Mouse (Mus musculus) ovary, adult 18-20 months (tissue): ENCODE results near the gene 2310007B03Rik.

Source experiments
- DNase-seq: peaks from one replicate; pipeline ENCODE4 v3.0.0; 2022; ENCODE audit warnings: low spot score, mixed read lengths

Gene 2310007B03Rik

GRCm38 (mm10) chr1:93159566-93160500, 915 bp downstream of the 2310007B03Rik start:
- no peak for DNase-seq

DNA sequence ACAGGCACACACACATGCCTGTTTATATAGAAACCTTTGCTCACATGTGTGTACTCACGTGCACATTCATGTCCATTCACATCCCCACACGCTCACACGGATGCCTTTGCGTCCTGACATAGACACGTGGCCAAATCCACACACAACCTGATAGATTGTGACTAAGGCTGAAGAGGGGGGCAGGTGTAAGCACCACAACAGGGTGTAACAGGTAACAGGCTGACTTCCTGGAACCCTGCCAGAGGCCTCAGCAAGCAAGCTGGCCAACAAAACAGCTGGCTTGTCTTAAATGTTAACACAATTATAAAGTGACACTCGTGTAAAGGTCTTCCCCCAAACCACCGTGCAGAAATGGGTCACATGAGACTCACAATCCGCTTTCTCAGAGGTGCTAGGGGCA, 1.8 kb downstream of the 2310007B03Rik start:
- no peak for DNase-seq

DNA sequence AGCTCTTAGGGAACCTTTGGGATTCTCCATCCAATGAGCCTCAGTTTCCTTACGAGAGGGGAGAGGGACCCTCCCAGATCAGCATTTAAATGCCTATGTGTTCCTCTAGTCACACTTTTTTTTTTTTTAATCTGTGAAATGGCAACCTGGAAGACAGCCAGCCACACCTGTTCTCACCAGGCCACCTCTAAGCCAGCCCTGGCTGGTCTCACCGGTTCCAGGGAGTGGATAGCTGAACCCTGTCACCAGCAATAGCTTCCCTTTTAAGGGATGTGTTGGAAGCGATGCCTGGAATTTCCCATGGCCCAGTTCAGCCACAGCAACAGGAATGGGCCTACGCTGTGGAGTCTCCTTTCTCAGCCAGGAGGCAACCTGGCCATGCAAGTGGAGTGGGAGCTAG, 3.2 kb downstream of the 2310007B03Rik start:
- DNase-seq, result no peak

GRCm38 (mm10) chr1:93150907-93151661, 9.7 kb downstream of the 2310007B03Rik start:
- no peak for DNase-seq

DNA sequence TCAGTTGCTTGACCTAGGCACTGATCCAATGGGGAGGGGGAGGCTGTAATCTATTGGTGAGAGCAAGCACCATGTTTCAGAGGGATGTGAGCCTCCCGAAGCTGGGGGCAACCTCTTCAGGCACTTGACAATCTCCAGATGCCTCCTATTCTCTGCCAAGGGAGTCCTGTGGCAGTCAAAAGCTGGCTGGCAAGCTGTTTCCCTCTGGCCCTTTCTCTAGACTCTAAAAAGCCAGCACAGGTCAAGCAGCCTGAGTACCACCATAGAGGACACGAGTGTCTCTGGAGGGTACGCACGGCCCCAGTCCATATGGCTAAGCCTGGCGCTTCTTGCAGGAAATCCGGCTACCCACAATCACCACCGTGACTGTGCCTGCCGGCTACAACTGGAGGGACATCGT, 16.6 kb downstream of the 2310007B03Rik start:
- no peak for DNase-seq

GRCm38 (mm10) chr1:93142871-93143270, 17.9 kb downstream of the 2310007B03Rik start:
- DNase-seq, result no peak

- no peak for DNase-seq
Measured at GRCm38 (mm10) chr1:93139713-93140112, 21.0 kb downstream of the 2310007B03Rik start.

DNA sequence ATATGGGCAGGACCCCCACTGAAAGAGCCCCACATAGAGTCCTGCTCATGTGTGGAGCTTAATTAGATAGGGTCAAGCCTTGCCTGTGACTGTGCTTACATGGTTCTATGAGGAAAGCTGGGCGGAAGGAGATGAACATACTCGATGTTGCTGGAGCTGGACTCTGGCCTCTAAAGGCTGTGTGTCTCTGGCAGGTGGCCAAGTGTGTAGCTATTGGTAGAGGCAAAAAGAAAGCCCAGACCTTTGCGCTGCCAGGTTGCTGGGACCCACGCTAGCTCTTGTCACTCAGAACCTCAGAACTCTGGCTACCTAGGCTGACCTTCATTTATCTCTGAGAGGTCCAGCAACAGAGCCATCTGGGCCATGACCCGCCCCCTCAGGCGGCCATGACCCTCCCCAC, 22.2 kb downstream of the 2310007B03Rik start:
- no peak for DNase-seq

GRCm38 (mm10) chr1:93135036-93135526, 25.7 kb downstream of the 2310007B03Rik start, which contains the start of gene Agxt:
Agxt (plus strand) TSS chr1:93135240.
- DNase-seq, result no peak

DNA sequence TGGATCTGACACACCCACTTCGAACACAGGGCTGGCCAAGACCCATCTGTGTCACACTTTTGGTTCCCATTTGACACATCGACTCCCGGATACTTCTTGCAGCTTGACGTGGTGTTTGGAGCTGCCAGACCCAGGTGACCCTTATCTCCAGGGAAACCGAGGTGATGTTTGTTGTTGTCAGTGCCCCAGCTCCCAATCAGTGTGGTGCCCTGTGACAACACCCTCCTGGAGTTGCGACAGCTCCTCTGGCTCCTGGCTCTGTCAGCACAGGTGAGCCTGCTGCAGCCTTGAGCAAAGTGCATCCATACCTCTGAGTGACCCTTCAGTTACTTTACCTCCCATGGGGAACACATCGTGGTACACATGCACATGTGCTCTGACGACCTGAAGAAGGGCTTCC, 28.1 kb downstream of the 2310007B03Rik start:
- DNase-seq, result no peak

- no peak for DNase-seq
Measured at GRCm38 (mm10) chr1:93130242-93130983, 30.3 kb downstream of the 2310007B03Rik start.

DNA sequence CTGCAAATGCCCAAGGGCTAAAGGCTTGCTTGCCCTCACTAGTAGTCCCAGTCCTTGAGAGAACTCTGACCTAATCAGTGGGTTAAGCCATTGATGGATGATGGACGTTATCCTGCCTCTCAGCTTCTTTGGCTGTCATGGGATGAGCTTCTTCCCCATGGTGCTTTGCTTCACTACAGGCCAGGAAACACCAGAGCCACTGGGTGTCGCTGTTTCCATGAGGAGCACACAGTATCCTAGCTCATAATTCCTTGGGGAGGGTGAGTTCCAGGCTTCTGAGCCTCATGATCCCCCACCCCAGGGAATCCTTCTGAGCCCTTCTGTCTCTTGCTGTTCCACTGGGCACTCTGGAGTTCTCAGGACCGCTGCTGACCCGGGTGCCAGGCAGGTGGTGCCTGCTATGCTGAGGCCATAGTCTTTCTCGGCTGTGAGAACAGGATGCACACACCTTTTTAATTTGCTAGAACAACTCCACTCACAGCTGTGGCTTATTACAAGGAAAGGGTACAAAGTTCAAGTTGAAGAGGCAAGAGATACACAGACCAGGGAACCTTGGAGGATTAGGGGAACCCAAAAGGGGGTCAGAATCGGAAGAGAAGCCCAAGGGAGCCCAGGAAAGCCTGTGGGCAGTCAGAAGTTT, 31.9 kb downstream of the 2310007B03Rik start:
- no peak for DNase-seq

DNA sequence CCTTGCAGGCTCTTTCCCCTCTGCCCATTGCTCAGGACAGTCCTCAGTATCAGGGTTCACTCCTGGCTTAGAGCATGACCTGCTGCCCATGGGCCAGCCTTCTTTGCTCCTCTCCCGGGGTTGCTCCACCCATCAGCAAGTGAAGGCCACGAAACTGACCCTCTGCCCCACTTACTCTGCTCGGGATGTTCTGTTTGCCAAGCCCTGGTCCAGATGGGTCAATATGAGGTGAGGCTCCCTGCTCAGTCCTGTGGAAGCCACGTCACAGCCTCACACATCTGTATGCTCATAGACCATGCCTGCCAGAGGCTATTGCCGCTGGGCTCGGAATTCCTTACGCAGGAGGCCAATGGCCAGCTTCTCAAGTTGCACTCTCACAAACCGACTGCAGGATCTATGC, 32.5 kb downstream of the 2310007B03Rik start:
- no peak for DNase-seq

DNA sequence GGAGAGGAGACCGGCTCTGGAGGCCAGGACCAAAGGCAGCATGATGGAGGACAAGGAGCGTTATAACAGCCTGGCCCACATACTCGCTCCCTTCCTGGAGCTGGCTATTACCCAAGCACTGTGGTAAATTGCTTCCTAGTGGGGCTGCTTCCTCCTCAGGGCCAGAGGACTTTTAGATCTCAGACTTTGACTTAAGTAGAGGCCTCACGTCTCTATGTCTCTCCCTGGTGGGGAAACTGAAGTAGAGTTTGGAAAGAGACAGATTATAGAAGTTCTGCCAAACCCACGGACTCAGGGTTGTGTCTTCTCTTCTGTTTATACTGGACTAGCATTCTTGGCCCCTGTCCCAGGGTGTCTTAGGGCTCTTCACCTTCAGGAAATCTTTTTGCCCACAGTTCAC, 35.5 kb downstream of the 2310007B03Rik start:
- peak; percentile 33 for DNase-seq

DNA sequence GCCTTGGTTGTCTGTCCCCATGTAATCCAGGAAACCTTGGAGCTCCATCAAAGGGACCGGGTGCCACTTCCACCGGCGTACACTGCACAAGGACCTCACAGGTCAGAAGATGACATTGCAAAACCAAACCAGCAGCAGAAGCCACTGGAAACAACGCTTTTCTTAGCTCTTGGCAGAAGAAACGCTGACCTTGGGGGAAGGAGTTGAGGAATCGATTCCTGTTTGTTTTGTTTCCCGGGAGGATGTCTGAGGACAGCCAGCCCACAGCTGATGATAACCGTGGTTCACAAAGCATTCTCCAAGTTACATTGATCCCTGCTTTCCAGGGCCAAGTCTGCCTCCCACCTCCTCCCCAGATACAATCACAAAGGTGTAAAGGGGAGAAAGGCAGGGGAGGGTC, 36.7 kb downstream of the 2310007B03Rik start:
- DNase-seq, result peak; percentile 56

GRCm38 (mm10) chr1:93123179-93123854, 37.4 kb downstream of the 2310007B03Rik start:
- no peak for DNase-seq

DNA sequence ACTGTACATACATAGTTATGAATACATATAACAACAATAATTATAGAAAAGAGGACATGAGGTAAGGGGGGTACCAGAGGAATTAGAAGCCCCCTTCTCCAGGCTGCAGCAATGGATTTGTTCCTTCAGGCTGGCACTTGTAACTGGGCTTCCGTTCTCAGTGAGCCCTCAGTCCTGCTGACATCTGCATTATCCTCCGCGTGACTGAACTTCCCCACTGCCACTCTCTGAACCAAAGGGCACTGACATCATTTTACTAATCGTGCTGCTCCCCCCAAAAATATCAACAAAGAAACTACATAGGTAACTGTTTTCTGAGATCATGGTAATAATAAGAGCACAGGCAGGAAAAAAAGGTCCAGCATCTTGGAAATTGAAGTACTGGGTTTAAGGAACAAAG, 41.9 kb downstream of the 2310007B03Rik start:
- DNase-seq, result no peak

GRCm38 (mm10) chr1:93115471-93115870, 45.3 kb downstream of the 2310007B03Rik start:
- DNase-seq, result no peak

DNA sequence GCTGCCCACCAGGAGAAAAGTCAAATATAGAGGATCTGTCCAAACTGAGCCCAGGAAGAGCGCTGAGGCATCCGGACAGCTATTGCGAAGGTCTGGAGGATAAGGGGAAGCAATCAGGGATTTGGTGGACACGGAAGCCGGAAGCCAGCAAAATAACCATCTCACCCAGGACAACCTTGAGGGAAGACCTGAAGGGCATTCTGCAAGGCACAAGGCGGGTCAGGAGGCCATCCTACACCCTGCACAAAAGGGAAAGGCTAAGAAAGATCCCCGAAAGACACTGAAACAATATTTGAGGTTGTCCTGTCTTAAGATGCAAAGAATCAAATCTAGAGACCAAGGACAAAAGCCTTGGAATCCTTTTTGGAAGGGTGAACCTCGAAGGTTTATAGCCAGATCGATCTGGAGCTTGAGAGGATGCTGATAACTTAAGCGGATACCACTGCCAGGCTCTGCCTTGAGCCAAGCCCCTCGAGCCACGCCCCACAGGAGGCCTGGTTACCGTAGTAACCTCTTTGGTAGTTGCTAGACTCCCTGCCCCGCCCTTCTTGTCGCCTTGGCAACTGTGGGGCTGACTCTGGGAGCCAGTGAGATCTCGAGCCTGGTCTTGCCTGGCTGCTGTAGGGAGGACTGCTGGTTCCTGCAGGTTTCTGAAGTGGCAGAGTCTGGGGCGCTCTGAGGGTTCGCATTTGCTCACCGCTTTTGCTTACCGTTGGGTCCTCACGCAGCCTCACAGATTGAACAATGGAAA, 45.9 kb downstream of the 2310007B03Rik start:
- peak; percentile 80 for DNase-seq

DNA sequence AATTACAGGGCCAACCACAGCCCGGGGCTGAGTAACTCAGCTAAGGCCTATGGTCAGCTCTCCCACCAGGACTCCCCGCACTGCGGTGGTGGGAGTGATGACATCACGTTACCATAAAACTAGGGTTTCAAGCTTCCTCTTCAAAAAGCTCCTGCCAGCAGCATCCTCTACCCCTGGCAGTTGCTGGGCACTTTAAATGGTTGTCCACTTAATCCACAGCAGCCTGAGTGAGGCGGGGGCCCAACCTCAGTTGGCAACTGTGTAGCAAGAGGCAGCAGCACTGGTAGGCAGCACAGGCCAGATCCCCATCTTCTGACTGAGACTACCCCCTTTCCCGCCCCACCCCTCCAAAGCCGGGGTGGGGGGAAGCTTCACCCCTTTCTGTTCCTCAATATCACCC, 58.0 kb downstream of the 2310007B03Rik start:
- DNase-seq, result no peak
